Mouse (Mus musculus) hindbrain, embryonic 14.5 days (tissue): Measurements from ENCODE around the gene Tmem100. TPM values are rescaled to one million over a fixed set of nuclear protein-coding genes. Genes with fewer than 3 reads are reported as not detected.

Source experiments
- ATAC-seq: fragments of 200-750 bp; cut with Nextera tagmentation; 2 replicates; pipeline ENCODE4 v1.8.0; 2017; ENCODE audit warnings: moderate number of reproducible peaks, mild to moderate bottlenecking, moderate TSS enrichment, moderate library complexity; ENCODE audit not compliant: low FRiP score
- DNase-seq: peaks from one replicate; pipeline ENCODE4 v3.0.0-alpha.2; 2015; ENCODE audit warnings: low spot score
- H3K27ac ChIP-seq: fragments of 300-500 bp; sonication (generic); 2 replicates; pipeline ENCODE4 v1.5.1; 2014; ENCODE audit warnings: mild to moderate bottlenecking, moderate library complexity
- H3K27me3 ChIP-seq: fragments of 300-500 bp; sonication (generic); 2 replicates; pipeline ENCODE4 v1.6.1; 2014; ENCODE audit warnings: mild to moderate bottlenecking, low read length, mixed read lengths; ENCODE audit not compliant: control insufficient read depth, insufficient read depth
- H3K36me3 ChIP-seq: fragments of 300-500 bp; sonication (generic); replicated peaks from 2 replicates; pipeline ENCODE4 v1.6.1; 2014; ENCODE audit not compliant: control insufficient read depth, insufficient read depth
- H3K4me1 ChIP-seq: fragments of 300-500 bp; sonication (generic); replicated peaks from 2 replicates; pipeline ENCODE4 v1.6.1; 2014; ENCODE audit warnings: antibody characterized with exemption, low read length, mixed read lengths; ENCODE audit not compliant: control insufficient read depth, insufficient read depth
- H3K4me2 ChIP-seq: fragments of 300-500 bp; sonication (generic); replicated peaks from 2 replicates; pipeline ENCODE4 v1.6.1; 2014; ENCODE audit warnings: mild to moderate bottlenecking, moderate library complexity
- H3K4me3 ChIP-seq: fragments of 300-500 bp; sonication (generic); replicated peaks from 2 replicates; pipeline ENCODE4 v1.5.1; 2014; ENCODE audit warnings: mild to moderate bottlenecking, low read length
- H3K9ac ChIP-seq: fragments of 300-500 bp; sonication (generic); 2 replicates; pipeline ENCODE4 v1.6.1; 2014
- H3K9me3 ChIP-seq: fragments of 300-500 bp; sonication (generic); 2 replicates; pipeline ENCODE4 v1.6.1; 2016; ENCODE audit warnings: low read length; ENCODE audit not compliant: control insufficient read depth
- WGBS: fragments of 180-500 bp; shearing (Covaris S2); extraction: QIAGEN DNeasy Blood & Tissue Kit; methylation state at CpG from one replicate; pipeline ENCODE4 v1.1.7; 2014; 5-methylcytosine and 5-hydroxymethylcytosine counted together
- polyA plus RNA-seq: library from polyadenylated mRNA; unstranded; fragments of >200 nt; fragmentation: Nextera tagmentation; extraction: Ambion mirVana; gene quantifications from 2 replicates; pipeline ENCODE4 v1.2.1, GENCODE M21; 2014

Tmem100 gene
- polyA plus RNA-seq, 1 experiment from 2014 or later: 13.4 TPM

DNA sequence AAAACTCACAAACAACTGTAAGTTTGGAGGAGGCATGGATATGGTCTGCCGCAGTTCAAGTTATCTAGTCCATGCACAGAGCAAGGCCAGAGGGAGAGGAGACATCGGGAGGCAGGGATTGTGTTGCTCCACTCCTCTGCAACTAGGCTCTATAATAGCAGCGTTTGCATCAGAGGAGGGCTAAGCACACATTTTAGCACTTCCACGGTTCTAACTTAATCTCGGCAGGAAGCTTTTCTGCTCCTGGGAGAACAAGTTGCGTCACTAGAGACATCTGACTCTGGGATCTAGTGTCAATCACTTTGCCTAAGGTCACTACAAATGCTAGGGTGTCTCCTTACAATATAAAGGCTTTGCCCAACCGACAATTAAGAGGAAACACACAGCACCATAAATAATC lies 16.1 kb downstream of the Tmem100 start:
- H3K27ac ChIP-seq: no peak overlapping the region
- WGBS: 43% methylated on average over 7 of the region's 7 CpGs
- ATAC-seq (no peak), DNase-seq (no peak)
- no peak overlapping the region for H3K4me3 ChIP-seq
- H3K4me1 ChIP-seq: no peaks in the 10 kb centered on the region
- H3K9ac ChIP-seq: no peak overlapping the region
- no peak overlapping the region for H3K4me2 ChIP-seq
- no peaks in the 10 kb centered on the region for H3K36me3 ChIP-seq
- H3K27me3 ChIP-seq: no peaks in the 10 kb centered on the region
- no peaks in the 10 kb centered on the region for H3K9me3 ChIP-seq

DNA sequence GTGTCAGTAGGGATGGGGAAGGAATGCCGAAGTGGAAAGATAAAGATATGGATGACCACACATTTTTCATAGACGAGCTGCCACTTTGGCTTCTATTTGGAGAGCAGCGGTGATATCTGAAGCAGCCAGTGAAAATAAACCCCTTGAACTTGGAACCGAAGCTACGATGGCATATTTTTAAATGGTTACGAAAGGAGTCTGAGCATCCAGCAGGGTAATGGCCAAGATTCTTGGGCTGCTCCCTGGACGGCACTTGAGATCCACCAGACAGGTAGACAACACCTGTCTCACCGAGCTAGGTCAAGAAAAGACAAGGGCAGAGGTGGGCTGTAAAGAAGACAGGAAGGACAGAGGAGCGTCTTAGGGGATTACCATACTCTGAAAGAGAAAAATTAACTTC lies 17.1 kb downstream of the Tmem100 start:
- no peak overlapping the region for H3K27ac ChIP-seq
- H3K36me3 ChIP-seq: no peaks in the 10 kb centered on the region
- no peak overlapping the region for H3K4me2 ChIP-seq
- WGBS: 93% methylated on average over 9 of the region's 9 CpGs
- no peak overlapping the region for H3K4me3 ChIP-seq
- H3K9me3 ChIP-seq: no peaks in the 10 kb centered on the region
- no peak overlapping the region for H3K9ac ChIP-seq
- no peaks in the 10 kb centered on the region for H3K27me3 ChIP-seq
- ATAC-seq (no peak), DNase-seq (no peak)
- H3K4me1 ChIP-seq: no peaks in the 10 kb centered on the region

DNA sequence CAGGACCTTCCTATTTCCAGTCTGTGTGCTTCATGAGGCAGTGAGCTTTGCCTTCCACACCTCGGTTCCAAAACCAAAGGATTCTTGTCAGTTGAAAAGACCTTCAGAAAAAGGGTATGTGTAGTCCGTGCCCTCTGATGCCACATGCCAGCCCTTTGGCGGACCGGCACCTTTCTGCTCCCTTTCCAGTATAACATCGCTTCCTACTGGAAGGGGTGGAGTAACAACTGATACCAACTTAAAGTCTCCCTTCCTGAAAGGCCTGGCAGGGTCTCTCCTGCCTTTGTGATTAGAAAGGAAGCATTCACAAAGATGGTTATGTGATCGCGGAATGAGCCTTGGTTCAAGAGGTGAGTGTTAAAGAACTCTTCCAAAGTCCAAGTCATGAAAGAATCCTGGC lies 19.9 kb downstream of the Tmem100 start:
- Histone ChIP-seq H3K4me2 (no peak overlapping the region), H3K27ac (no peak overlapping the region), H3K36me3 (no peaks in the 10 kb centered on the region), H3K27me3 (no peaks in the 10 kb centered on the region), H3K4me1 (no peaks in the 10 kb centered on the region), H3K4me3 (no peak overlapping the region), H3K9me3 (no peaks in the 10 kb centered on the region), H3K9ac (no peak overlapping the region)
- ATAC-seq (no peak), DNase-seq (no peak)
- 88% methylated on average over 7 of the region's 7 CpGs for WGBS

DNA sequence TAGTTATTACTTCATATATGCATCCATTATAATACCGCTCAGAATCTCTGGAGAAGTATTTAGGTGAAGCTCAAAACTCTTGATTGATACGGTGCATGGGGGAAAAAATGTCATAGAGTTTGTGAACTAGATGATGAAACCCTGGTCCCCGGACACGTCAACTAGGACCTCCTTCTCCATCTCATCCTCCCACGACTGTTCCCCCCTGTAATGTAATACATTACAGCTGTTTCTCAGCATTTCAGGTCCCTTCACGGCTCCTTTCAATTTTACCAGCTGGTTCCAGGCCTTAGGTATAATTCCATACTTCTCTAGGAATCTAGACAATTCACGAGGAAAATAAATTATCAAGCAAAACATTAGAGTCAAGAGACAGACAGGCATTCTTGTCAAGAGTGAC lies 22.6 kb downstream of the Tmem100 start:
- Histone ChIP-seq H3K9me3 (no peaks in the 10 kb centered on the region), H3K4me3 (no peak overlapping the region), H3K27me3 (no peaks in the 10 kb centered on the region), H3K4me2 (no peak overlapping the region), H3K27ac (no peak overlapping the region), H3K4me1 (no peaks in the 10 kb centered on the region), H3K9ac (no peak overlapping the region), H3K36me3 (no peaks in the 10 kb centered on the region)
- ATAC-seq: no peak
- 81% methylated on average over 7 of the region's 7 CpGs for WGBS
- DNase-seq: no peak

DNA sequence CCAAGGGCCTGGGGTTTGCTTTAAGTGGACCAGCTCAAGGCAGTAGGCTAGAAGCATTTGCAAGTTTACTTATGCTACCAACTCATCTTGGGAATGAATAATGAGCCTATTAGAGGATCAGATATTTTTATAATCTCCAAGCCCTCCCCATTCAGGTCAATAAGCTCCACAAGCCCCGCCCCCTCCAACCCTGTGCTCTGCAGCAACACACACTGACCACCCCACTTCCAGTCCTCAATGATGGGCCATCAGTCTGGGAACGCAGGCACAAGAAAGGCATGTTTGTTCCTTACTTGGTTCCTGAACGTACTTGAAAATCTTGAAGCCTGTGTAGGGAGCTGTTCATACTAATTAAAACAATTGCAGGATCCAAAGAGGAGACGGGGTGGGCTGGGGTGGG lies 23.7 kb downstream of the Tmem100 start:
- H3K27me3 ChIP-seq: no peaks in the 10 kb centered on the region
- H3K4me3 ChIP-seq: no peak overlapping the region
- no peaks in the 10 kb centered on the region for H3K9me3 ChIP-seq
- H3K4me2 ChIP-seq: no peak overlapping the region
- no peak overlapping the region for H3K27ac ChIP-seq
- 71% methylated on average over 4 of the region's 4 CpGs for WGBS
- H3K4me1 ChIP-seq: no peaks in the 10 kb centered on the region
- no peak overlapping the region for H3K9ac ChIP-seq
- H3K36me3 ChIP-seq: no peaks in the 10 kb centered on the region
- DNase-seq (no peak), ATAC-seq (no peak)

DNA sequence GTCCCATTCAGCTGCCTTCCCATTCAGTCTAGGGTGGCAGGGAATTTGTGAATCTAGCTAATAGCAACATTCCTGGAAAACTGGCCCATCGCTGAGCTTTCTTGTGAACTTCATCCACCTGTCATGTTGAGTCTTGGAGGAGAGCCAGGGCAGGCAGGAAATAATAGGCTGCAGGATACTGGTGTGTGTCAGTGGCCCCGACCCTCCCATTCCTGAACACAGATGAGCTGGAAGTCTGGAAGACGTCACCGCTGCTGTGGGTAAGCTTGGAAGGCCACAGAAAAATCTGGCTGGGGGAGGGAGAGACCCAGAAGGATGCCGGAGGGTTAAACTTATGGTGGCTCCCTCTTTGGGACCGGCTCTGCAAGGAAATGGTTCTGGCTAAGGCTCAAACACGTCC lies 24.3 kb downstream of the Tmem100 start:
- no peaks in the 10 kb centered on the region for H3K36me3 ChIP-seq
- H3K4me2 ChIP-seq: no peak overlapping the region
- H3K4me3 ChIP-seq: no peak overlapping the region
- DNase-seq (no peak), ATAC-seq (no peak)
- no peaks in the 10 kb centered on the region for H3K4me1 ChIP-seq
- no peaks in the 10 kb centered on the region for H3K27me3 ChIP-seq
- no peak overlapping the region for H3K27ac ChIP-seq
- 59% methylated on average over 7 of the region's 7 CpGs for WGBS
- H3K9ac ChIP-seq: no peak overlapping the region
- H3K9me3 ChIP-seq: 0 out of 2 replicates have a peak, but pooled peaks cover 3% of the 10 kb centered on the region

DNA sequence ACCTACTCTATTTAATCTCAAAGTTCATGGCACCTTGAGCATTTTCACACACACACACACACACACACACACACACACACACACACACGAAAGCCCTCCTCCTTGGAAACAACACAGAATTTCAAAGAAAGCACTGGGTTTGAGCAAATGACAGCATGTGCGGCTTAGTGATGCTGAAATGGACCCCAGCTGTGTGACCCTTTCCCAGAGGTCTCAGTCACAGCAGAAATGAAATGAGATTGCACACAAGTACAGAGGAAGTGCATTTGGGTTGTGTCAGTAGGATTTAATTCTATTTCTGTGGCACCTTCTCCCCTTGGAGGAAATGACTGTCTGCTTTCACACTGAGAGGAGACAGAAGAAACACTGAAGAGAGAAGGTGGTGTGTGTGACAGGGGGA lies 26.9 kb downstream of the Tmem100 start:
- Histone ChIP-seq H3K9me3 (0 out of 2 replicates have a peak, but pooled peaks cover 4% of the 10 kb centered on the region), H3K4me1 (no peaks in the 10 kb centered on the region), H3K9ac (no peak overlapping the region), H3K4me2 (no peak overlapping the region), H3K27me3 (no peaks in the 10 kb centered on the region), H3K4me3 (no peak overlapping the region), H3K36me3 (no peaks in the 10 kb centered on the region), H3K27ac (no peak overlapping the region)
- ATAC-seq: no peak
- DNase-seq: no peak
- 63% methylated on average over 2 of the region's 2 CpGs for WGBS

DNA sequence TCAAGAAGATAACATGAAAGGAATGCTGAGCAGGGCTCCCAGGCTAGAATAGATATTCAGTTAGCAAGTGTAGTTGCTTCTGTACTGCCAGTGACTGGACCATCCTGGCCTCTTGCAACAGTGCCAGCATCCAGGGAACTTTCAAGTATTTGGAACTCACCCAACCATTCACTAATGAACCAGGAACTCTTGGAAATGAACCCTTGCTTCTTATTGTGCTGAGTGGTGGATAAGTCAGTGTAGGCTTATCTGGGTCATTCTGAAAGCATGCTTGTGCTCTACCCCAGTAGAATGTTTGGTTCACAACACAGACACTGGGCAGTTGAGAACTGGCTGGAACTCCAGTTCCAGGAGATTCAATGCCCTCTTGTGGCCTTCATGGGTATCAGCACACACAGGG lies 29.1 kb downstream of the Tmem100 start:
- Histone ChIP-seq H3K9me3 (0 out of 2 replicates have a peak, but pooled peaks cover 4% of the 10 kb centered on the region), H3K4me3 (no peak overlapping the region), H3K4me2 (no peak overlapping the region), H3K36me3 (no peaks in the 10 kb centered on the region), H3K9ac (no peak overlapping the region), H3K27ac (no peak overlapping the region), H3K4me1 (no peaks in the 10 kb centered on the region), H3K27me3 (no peaks in the 10 kb centered on the region)
- DNase-seq (no peak), ATAC-seq (no peak)

DNA sequence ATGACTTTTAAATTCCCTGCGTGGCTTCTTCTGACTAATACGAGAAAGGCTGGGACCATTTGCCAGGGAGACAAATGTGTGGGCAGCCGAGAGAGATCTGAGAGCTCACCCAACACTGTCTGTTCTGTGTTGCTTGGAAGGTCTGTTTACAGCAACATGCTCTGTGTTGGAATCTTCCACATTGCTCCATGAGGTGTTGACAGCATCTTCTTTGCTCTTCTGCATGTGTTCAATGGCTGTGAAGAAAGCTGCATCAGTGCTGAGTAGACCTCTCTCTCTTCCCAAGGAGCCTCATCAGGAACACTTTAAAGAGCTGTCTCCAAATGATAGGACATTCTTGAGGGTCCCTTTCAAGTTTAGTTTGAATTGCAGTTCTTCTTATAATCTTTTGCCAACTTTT lies 32.5 kb downstream of the Tmem100 start:
- no peak overlapping the region for H3K9ac ChIP-seq
- WGBS: 76% methylated on average over 3 of the region's 3 CpGs
- 0 out of 2 replicates have a peak, but pooled peaks cover 4% of the 10 kb centered on the region for H3K9me3 ChIP-seq
- H3K4me3 ChIP-seq: no peak overlapping the region
- H3K36me3 ChIP-seq: no peaks in the 10 kb centered on the region
- ATAC-seq: no peak
- no peak for DNase-seq
- H3K4me2 ChIP-seq: no peak overlapping the region
- H3K4me1 ChIP-seq: no peaks in the 10 kb centered on the region
- no peak overlapping the region for H3K27ac ChIP-seq
- no peaks in the 10 kb centered on the region for H3K27me3 ChIP-seq

DNA sequence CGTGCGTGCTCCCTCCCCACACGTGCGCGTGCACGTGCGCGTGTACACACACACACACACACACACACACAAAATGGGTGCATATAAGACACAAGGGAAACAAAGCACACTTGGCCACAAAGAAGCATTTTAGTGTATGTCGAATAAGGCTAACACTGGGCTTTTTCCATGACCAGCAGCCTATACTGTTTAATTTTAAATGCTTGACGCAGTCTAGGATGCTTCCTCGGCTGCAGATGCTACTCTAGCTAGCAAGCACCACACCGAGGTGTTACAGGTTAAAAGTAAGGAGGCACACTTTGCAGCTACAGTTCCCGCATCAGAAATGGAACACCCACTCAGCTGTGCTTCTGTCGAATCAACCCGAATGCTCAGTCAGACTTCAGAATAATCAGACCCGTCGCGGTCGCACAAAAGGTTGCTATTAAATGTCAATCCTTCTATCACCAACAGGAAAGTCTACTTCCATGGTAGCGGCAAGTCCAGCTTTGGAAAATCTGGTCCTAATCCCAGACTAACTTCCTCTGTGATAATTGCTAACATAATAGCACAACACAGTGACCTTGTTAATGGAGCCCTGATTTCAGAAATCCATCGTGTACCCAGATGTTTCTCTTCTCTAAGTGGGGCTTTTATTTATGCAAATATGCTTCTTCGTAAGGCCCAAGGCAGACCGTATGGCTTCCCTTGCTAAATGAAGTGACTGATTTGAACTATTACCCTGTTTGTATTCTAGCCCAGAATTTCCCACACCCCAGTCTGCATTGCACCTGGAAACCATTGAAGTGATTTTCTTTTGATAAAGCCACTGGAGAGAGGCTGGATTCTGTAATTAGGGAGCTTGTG lies 36.5 kb downstream of the Tmem100 start:
- Histone ChIP-seq H3K4me2 (no peak overlapping the region), H3K4me1 (no peaks in the 10 kb centered on the region)
- no peak for DNase-seq

More for the DNA sequence above, 36.5 kb downstream of the Tmem100 start:
- 75% methylated on average over 23 of the region's 23 CpGs for WGBS
- H3K36me3 ChIP-seq: no peaks in the 10 kb centered on the region
- H3K9ac ChIP-seq: no peak overlapping the region
- no peak for ATAC-seq
- H3K4me3 ChIP-seq: no peak overlapping the region
- no peaks in the 10 kb centered on the region for H3K9me3 ChIP-seq
- H3K27ac ChIP-seq: no peak overlapping the region
- no peaks in the 10 kb centered on the region for H3K27me3 ChIP-seq
